1 mouse cellular context compared by ENCODE assay signal in genomic region chr4:129009521-129009920, GRCm38 (mm10).
TF ChIP-seq lines count a peak whose summit lies in the region.

No protein-coding gene starts in this region.

TF ChIP-seq in MEL, 35 proteins besides CTCF, POLR2A, EP300 and RAD21 (continued from another document):
- no peak for TF ChIP-seq MYB (IDR thresholded peaks at IDR 0.05; ENCODE audit: low read depth, low read length)
- TF ChIP-seq RCOR1 (IDR thresholded peaks at IDR 0.05; ENCODE audit: low read depth, low read length) = no peak
- TF ChIP-seq KAT2A (conservative IDR thresholded peaks at IDR 0.05; ENCODE audit: low read depth, low read length) = no peak
- no peak for TF ChIP-seq USF2 (IDR thresholded peaks at IDR 0.05; ENCODE audit: borderline replicate concordance in 1 of 2, insufficient read depth in 1 of 2, low read depth in 1 of 2, low read length in 2 of 2)
- no peak for TF ChIP-seq ZC3H11A (IDR thresholded peaks at IDR 0.05; ENCODE audit: low read depth, low read length)
- no peak for TF ChIP-seq CHD2 (IDR thresholded peaks at IDR 0.05; ENCODE audit: low read length)
- TF ChIP-seq ZKSCAN1 (IDR thresholded peaks at IDR 0.05; ENCODE audit: low read depth, low read length) = no peak
- TF ChIP-seq ETS1 (IDR thresholded peaks at IDR 0.05; ENCODE audit: low read depth, low read length) = no peak
- no peak for TF ChIP-seq USF1 (IDR thresholded peaks at IDR 0.05; ENCODE audit: low read depth, low read length)
- no peak for TF ChIP-seq SMC3 (IDR thresholded peaks at IDR 0.05; ENCODE audit: low read depth, low read length)
- no peak for TF ChIP-seq UBTF (IDR thresholded peaks at IDR 0.05; ENCODE audit: borderline replicate concordance, insufficient read depth, low read depth, low read length)
